8 mouse cellular contexts compared by ENCODE assay signal in genomic region chr9:65435671-65436301, GRCm38 (mm10). TPM values are rescaled to one million over a fixed set of nuclear protein-coding genes. Genes with fewer than 3 reads are reported as not detected.
DNase-seq lines count a peak whose midpoint lies in the region; ATAC-seq and TF ChIP-seq lines count a peak whose summit lies in the region.

Mtfmt (plus strand) TSS chr9:65435782.

- no peaks in the 10 kb centered on the region for H3K9me3 ChIP-seq in forebrain, embryonic 15.5 days

- WGBS in forebrain, embryonic 15.5 days: under 1% methylated on average over 54 of the region's 54 CpGs
- under 1% methylated on average over 54 of the region's 54 CpGs for WGBS in lung, adult 2 months

- DNase-seq in ES-CJ7 (ENCODE audit: low read depth, low spot score): peak; percentile 95
- peak; percentile 91 for DNase-seq in cerebellum, adult 11 months
- peak; percentile 85 for DNase-seq in heart, postnatal 25 days (ENCODE audit: low spot score)
- peak; percentile 87 to 92 for DNase-seq in layer of hippocampus, adult 18-20 months (ENCODE audit: low spot score in 2 of 2)
- DNase-seq in lung, adult 2 months: peak; percentile 92
- DNase-seq in thymus, adult 18-20 months: peak; percentile 91 to 93

- H3K4me3 ChIP-seq in forebrain, embryonic 15.5 days: peak within 1 kb of the TSS; percentile 94
- H3K4me3 ChIP-seq in lung, adult 2 months (replicated peaks; ENCODE audit: extremely low read depth, low read depth, low read length): peak within 1 kb of the TSS; percentile 86

- peak; percentile 88; the same call in 1 of the 2 replicates for TF ChIP-seq POLR2A in lung, adult 2 months (IDR thresholded peaks at IDR 0.05; ENCODE audit: borderline replicate concordance, extremely low read depth, low read depth, low read length)

- H3K27me3 ChIP-seq in forebrain, embryonic 15.5 days: no peaks in the 10 kb centered on the region

- H3K4me1 ChIP-seq in forebrain, embryonic 15.5 days: peaks cover 15% of the 10 kb centered on the region
- peaks cover 2% of the 10 kb centered on the region; the same call in 1 of the 2 replicates for H3K4me1 ChIP-seq in lung, adult 2 months (ENCODE audit: control insufficient read depth, insufficient read depth, low read length)

- H3K9ac ChIP-seq in forebrain, embryonic 15.5 days (replicated peaks): peak within 1 kb of the TSS; percentile 95

- peak; percentile 93 for ATAC-seq in forebrain, embryonic 15.5 days (replicated peaks)
- ATAC-seq in neutrophil, adult 5-6 weeks (ENCODE audit: extremely low read depth, insufficient number of reproducible peaks, low FRiP score, poor library complexity, severe bottlenecking): peak; percentile 89

- peak within 1 kb of the TSS; percentile 73 for H3K4me2 ChIP-seq in forebrain, embryonic 15.5 days (replicated peaks)

- H3K27ac ChIP-seq in forebrain, embryonic 15.5 days (replicated peaks): peak within 1 kb of the TSS; percentile 66; the same call in 1 of the 2 replicates

- intact Hi-C loops in heart, postnatal 25 days (cut with DNase I): loop anchor here (10.0 kb wide), 1 partner anchor 149 kb away; the partner anchor contains the start of genes Pif1 and Plekho2

- no peak for TF ChIP-seq CTCF in lung, adult 2 months (IDR thresholded peaks at IDR 0.05; ENCODE audit: insufficient read depth, low read length)

- peaks cover 7% of the 10 kb centered on the region; the same call in 1 of the 2 replicates for H3K36me3 ChIP-seq in forebrain, embryonic 15.5 days

RNA-seq across cellular contexts. Expression of gene Mtfmt, which starts in this region (rescaled TPM):
- 23.6 and 26.0 TPM in 2 replicates for polyA plus RNA-seq in forebrain, embryonic 15.5 days (2015; fragmentation: Nextera tagmentation; extraction: Ambion mirVana)
- total RNA-seq in heart, postnatal 25 days (2021): 1 to 10 TPM; 5.7 to 6.4 TPM
- total RNA-seq in layer of hippocampus, adult 18-20 months (2021): 10 to 100 TPM; 17.1 to 18.0 TPM
- 5.0 and 7.5 TPM in 2 replicates for polyA plus RNA-seq in lung, adult 2 months (2012; rRNA removed)
- total RNA-seq in neutrophil, adult 5-6 weeks (2017): 15.5 and 17.3 TPM in 2 replicates

Comparison
In these comparisons a context has a peak if more than half of its experiments do, and no peak if none do; other contexts are left out.
1. Peak in every context shown above with its lines: DNase-seq, ATAC-seq, H3K4me3 ChIP-seq and H3K27ac ChIP-seq.